Mouse (Mus musculus) ES-E14 (cell line): ENCODE results near the gene Cntn4. TPM values are rescaled to one million over a fixed set of nuclear protein-coding genes. Genes with fewer than 3 reads are reported as not detected.

ENCODE experiments used
- DNase-seq: peaks from one replicate; pipeline ENCODE4 v3.0.0-alpha.2; 2013; ENCODE audit warnings: low read depth, low spot score
- H3K27ac ChIP-seq: 2 replicates; pipeline ENCODE4 v1.5.1; 2012; ENCODE audit warnings: low read depth, mild to moderate bottlenecking, low read length, moderate library complexity, mixed read lengths; ENCODE audit not compliant: poor library complexity, insufficient read depth, severe bottlenecking
- H3K36me3 ChIP-seq: 2 replicates; pipeline ENCODE4 v1.6.1; 2012; ENCODE audit warnings: mild to moderate bottlenecking, low read length, moderate library complexity, mixed read lengths; ENCODE audit not compliant: control insufficient read depth, poor library complexity, insufficient read depth, severe bottlenecking
- H3K4me1 ChIP-seq, 2 experiments: fragments of 150-350 bp in 1 of 2; sonication (generic) in 1 of 2; 2 replicates each; pipeline ENCODE4 v1.6.1; 2012; ENCODE audit warnings: low read length in 2 of 2, mild to moderate bottlenecking in 1 of 2, mixed read lengths in 1 of 2; ENCODE audit not compliant: control insufficient read depth in 2 of 2, insufficient read depth in 2 of 2, poor library complexity in 1 of 2
- H3K4me3 ChIP-seq, 2 experiments: fragments of 150-350 bp in 1 of 2; sonication (generic) in 1 of 2; 2 replicates each; pipeline ENCODE4 v1.5.1; 2012; ENCODE audit warnings: low read length in 2 of 2, low read depth in 1 of 2, mild to moderate bottlenecking in 1 of 2, mixed read lengths in 1 of 2; ENCODE audit not compliant: insufficient read depth in 1 of 2, poor library complexity in 1 of 2, severe bottlenecking in 1 of 2
- H3K9ac ChIP-seq: 2 replicates; pipeline ENCODE4 v1.6.1; 2012; ENCODE audit warnings: low read depth, mild to moderate bottlenecking, low read length, mixed read lengths; ENCODE audit not compliant: poor library complexity, insufficient read depth, severe bottlenecking
- H3K9me3 ChIP-seq: fragments of 150-350 bp; sonication (generic); 2 replicates; pipeline ENCODE4 v1.6.1; 2012; ENCODE audit warnings: low read depth, mild to moderate bottlenecking, low read length; ENCODE audit not compliant: control insufficient read depth, insufficient read depth
- CHD2 ChIP-seq: IDR thresholded peaks from 2 replicates; pipeline ENCODE4 v1.6.1; 2014; ENCODE audit warnings: mild to moderate bottlenecking, low read depth, low read length, inconsistent platforms
- HCFC1 ChIP-seq: IDR thresholded peaks from 2 replicates; pipeline ENCODE4 v1.6.1; 2012; ENCODE audit warnings: low read length, inconsistent platforms, borderline replicate concordance; ENCODE audit not compliant: insufficient read depth
- MAFK ChIP-seq: IDR thresholded peaks from 2 replicates; pipeline ENCODE4 v1.6.1; 2014; ENCODE audit warnings: mild to moderate bottlenecking, low read depth, low read length, inconsistent platforms; ENCODE audit not compliant: insufficient read depth
- ZC3H11A ChIP-seq: IDR thresholded peaks from 2 replicates; pipeline ENCODE4 v1.6.1; 2012; ENCODE audit warnings: low read depth, mild to moderate bottlenecking, inconsistent platforms, low read length, borderline replicate concordance
- ZNF384 ChIP-seq: IDR thresholded peaks from 2 replicates; pipeline ENCODE4 v1.6.1; 2012; ENCODE audit warnings: low read depth, low read length, inconsistent platforms
- in situ Hi-C, 2 experiments: fragments of 600-800 bp; cut with MboI; formaldehyde crosslinking; loops; one replicate each; pipeline ENCODE4 v1.15.1; 2025; ENCODE audit warnings: low sequenced_read_pairs in 2 of 2, inconsistent platforms in 1 of 2; ENCODE audit not compliant: unreplicated experiment in 2 of 2
- total RNA-seq: library from RNA; depleted of rRNA; stranded (reverse); fragments of 300-350 nt; gene quantifications from 2 replicates; pipeline ENCODE4 v1.2.3, GENCODE M21; 2012

The Cntn4 gene
- total RNA-seq, 1 experiment: 0.80 TPM

DNA sequence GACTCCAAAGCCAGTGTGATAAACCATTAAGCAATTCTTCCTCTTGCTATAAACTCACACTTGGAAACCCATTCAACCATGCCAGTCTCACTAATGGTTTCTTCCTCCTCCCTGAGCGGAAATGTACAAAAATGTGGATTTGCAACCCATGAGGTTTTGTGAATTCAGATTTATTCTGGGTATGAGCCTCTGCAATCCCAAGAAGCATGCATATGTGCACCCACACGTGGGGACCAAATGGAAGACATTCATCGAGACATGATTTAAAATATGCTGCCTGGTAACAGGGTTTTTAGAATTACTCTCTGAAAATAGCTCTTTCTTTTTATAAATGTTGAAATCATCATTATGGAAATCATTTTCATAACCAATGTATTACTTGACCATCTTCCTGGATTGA is 754.0 kb downstream of the Cntn4 start:
- DNase-seq: no peak
- H3K27ac ChIP-seq: no peak overlapping the region
- TF ChIP-seq MAFK (no peak), CHD2 (no peak), HCFC1 (no peak), ZC3H11A (no peak)
- in situ Hi-C loops: no loop called here
- no peaks in the 10 kb centered on the region for H3K4me1 ChIP-seq
- H3K9ac ChIP-seq: no peak overlapping the region
- no peak overlapping the region for H3K4me3 ChIP-seq
- H3K9me3 ChIP-seq: no peaks in the 10 kb centered on the region
- H3K36me3 ChIP-seq: no peaks in the 10 kb centered on the region

DNA sequence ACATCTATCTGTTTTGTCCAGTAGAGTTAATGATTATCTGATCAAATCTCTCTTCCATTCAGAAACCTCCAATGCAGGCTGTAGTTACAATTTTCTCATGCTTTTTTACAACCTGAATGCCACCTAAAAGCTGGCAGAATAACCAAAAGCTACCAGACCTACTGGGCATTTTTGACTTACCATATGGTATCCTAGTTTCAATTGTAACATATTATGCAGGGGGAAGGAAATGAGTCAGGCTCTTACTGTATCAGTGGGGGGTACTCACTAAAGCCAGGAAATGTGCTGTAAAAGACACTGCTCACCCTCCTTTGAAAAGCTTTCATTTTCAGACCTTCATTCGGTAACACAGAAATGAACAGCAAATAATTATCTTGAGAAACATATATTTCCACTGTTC is 763.3 kb downstream of the Cntn4 start:
- Histone ChIP-seq H3K9me3 (no peaks in the 10 kb centered on the region), H3K9ac (no peak overlapping the region), H3K4me3 (no peak overlapping the region), H3K36me3 (no peaks in the 10 kb centered on the region), H3K27ac (no peak overlapping the region), H3K4me1 (no peaks in the 10 kb centered on the region)
- in situ Hi-C loops: no loop called here
- TF ChIP-seq CHD2: no peak
- TF ChIP-seq MAFK: no peak
- no peak for TF ChIP-seq ZC3H11A
- no peak for TF ChIP-seq HCFC1
- no peak for TF ChIP-seq ZNF384
- DNase-seq: no peak

DNA sequence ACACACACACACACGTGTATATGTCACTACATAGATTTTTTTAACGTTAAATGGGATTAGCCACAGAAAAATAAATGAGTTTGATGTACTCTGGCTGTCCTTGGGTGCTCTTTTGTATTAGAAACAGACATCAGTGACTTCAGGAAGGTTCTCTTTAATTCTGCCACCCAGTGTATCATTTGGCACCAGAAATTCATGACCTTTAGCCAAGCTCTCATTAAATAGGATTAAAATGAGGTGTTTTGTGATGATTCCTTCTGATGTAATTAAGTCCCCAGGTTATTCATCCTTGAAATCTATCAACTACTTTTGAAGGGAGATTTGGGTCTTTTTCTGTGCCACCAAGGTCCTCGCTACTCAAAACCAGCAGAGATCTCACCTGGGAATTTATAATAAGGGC is 763.8 kb downstream of the Cntn4 start:
- H3K36me3 ChIP-seq: no peaks in the 10 kb centered on the region
- no peaks in the 10 kb centered on the region for H3K9me3 ChIP-seq
- no peak overlapping the region for H3K4me3 ChIP-seq
- H3K27ac ChIP-seq: no peak overlapping the region
- no peaks in the 10 kb centered on the region for H3K4me1 ChIP-seq
- DNase-seq: no peak
- in situ Hi-C loops: no loop called here
- no peak overlapping the region for H3K9ac ChIP-seq
- TF ChIP-seq HCFC1 (no peak), MAFK (no peak), ZNF384 (no peak), CHD2 (no peak), ZC3H11A (no peak)

DNA sequence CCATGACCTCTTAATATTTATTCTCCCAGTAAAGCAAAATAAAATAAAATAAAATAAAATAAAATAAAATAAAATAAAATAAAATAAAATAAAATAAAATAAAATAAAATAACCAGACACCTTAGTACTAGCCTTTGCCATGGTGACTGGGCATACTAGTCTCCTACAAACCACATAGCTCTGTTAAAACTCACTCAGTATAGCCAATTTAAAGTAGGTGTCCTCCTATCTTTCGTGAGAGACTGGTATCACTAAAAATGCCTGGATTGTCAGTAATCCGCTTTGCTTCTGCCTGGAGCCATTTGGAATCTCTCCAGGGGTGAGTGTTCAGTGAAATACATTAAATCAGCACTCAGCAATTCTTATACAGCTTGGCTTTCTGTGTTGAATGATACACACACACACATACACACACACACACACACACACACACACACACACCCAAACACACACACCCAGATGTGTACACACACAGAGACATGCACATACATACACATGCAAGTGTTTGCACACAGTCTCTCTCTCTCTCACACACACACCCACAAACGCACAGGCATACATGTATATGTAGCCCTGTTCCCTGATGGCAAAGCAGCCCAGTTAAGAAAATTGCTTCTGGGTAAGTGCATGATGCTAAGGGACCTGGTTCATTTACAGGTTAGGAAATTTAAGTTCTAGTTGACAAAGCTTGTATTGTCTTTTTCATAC is 776.8 kb downstream of the Cntn4 start:
- Histone ChIP-seq H3K4me1 (no peaks in the 10 kb centered on the region), H3K4me3 (no peak overlapping the region), H3K36me3 (no peaks in the 10 kb centered on the region), H3K9ac (no peak overlapping the region), H3K9me3 (no peaks in the 10 kb centered on the region), H3K27ac (no peak overlapping the region)
- in situ Hi-C loops: no loop called here
- no peak for TF ChIP-seq CHD2
- TF ChIP-seq ZC3H11A: no peak
- no peak for TF ChIP-seq HCFC1
- DNase-seq: no peak

DNA sequence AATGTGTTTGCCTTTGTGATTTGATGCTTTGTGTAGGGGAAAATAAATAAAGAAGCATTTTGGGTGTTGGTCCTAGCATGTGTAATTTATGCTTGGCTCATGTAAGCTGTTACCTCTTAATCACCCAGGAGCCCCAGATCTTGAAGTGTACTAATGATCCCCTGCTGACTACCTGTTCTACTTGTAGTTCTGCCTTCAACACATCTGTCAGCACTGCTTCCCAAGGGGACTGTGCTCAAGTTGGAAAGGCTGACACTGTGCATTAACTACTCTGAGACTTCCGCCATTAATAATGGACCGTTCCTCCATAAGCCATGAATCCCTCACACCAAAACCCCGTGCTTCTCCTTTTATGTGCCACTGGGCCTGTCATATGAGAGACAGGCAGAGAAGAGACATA is 778.2 kb downstream of the Cntn4 start:
- Histone ChIP-seq H3K9me3 (no peaks in the 10 kb centered on the region), H3K27ac (no peak overlapping the region), H3K4me1 (no peaks in the 10 kb centered on the region), H3K36me3 (no peaks in the 10 kb centered on the region), H3K9ac (no peak overlapping the region), H3K4me3 (no peak overlapping the region)
- in situ Hi-C loops: no loop called here
- TF ChIP-seq MAFK (no peak), ZC3H11A (no peak), CHD2 (no peak), HCFC1 (no peak), ZNF384 (no peak)
- no peak for DNase-seq
